8 mouse cellular contexts compared by ENCODE assay signal in the genomic region with DNA sequence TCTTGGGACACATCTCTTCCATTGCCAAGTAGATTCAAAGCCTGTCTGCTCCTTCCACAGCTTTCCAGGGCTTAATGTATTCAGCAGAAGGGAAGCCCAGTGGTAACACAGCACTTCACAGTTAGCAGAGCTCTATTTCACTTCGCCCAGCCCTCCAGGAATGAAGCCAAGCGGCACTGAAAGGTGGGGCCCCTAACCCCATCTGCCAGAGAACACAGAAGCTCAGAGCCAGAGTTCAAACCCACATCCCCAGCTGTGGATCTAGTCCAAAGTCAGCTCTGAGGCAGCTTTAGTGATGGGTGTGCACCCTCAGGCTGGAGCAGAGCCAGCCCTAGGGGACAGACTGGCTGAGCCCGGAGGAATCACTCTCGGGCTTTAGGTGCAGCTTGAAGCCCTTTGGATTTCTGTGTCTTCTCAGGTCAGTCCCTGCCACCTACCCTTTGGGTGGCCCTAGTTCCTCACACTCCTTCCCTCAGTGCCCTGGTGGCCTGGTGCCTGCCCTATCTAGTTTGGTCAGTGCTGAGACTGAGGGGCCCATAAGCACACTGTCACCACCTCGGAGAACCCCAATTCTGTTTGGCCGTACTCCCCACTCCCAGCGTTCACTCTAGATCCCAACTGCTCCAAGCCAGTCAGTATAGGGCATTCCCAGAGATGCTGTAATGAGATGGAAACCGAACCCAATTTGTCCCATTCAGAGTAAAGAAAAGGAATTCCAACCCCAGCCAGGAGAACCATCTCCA. TPM values are rescaled to one million over a fixed set of nuclear protein-coding genes. Genes with fewer than 3 reads are reported as not detected.
DNase-seq lines count a peak whose midpoint lies in the region; ATAC-seq and TF ChIP-seq lines count a peak whose summit lies in the region.

No protein-coding gene starts in this region.

- H3K4me2 ChIP-seq in hindbrain, embryonic 11.5 days (replicated peaks; ENCODE audit: low read depth, low read length) = no peak overlapping the region
- H3K4me2 ChIP-seq in forebrain, postnatal 0 days (ENCODE audit: low read depth) = no peak overlapping the region
- no peak overlapping the region for H3K4me2 ChIP-seq in hindbrain, embryonic 14.5 days (replicated peaks)
- H3K4me2 ChIP-seq in lung, embryonic 16.5 days (ENCODE audit: low read depth, low read length) = no peak overlapping the region

- WGBS in hindbrain, embryonic 10.5 days = 81% methylated on average over 8 of the region's 8 CpGs
- WGBS in hindbrain, embryonic 11.5 days = 80% methylated on average over 8 of the region's 8 CpGs
- WGBS in forebrain, postnatal 0 days = 62% methylated on average over 8 of the region's 8 CpGs
- 71% methylated on average over 8 of the region's 8 CpGs for WGBS in hindbrain, embryonic 14.5 days
- 42% methylated on average over 8 of the region's 8 CpGs for WGBS in lung, embryonic 16.5 days

- H3K9me3 ChIP-seq in hindbrain, embryonic 10.5 days = no peaks in the 10 kb centered on the region
- no peaks in the 10 kb centered on the region for H3K9me3 ChIP-seq in hindbrain, embryonic 11.5 days (ENCODE audit: control insufficient read depth, low read length)
- H3K9me3 ChIP-seq in forebrain, postnatal 0 days (ENCODE audit: low read length) = no peaks in the 10 kb centered on the region
- H3K9me3 ChIP-seq in hindbrain, embryonic 14.5 days (ENCODE audit: control insufficient read depth, low read length) = no peaks in the 10 kb centered on the region
- no peaks in the 10 kb centered on the region for H3K9me3 ChIP-seq in lung, embryonic 16.5 days (ENCODE audit: control insufficient read depth, low read length)

- DNase-seq in hindbrain, embryonic 10.5 days (ENCODE audit: low spot score) = no peak
- DNase-seq in hindbrain, embryonic 11.5 days (ENCODE audit: low spot score) = no peak
- DNase-seq in forebrain, postnatal 0 days = peak; percentile 29
- DNase-seq in hindbrain, embryonic 14.5 days (ENCODE audit: low spot score) = no peak
- no peak for DNase-seq in retina, postnatal 1 day
- DNase-seq in layer of hippocampus, postnatal 14 days (ENCODE audit: low spot score in 2 of 2) = no peak
- DNase-seq in left cerebral cortex, adult 8-10 months (ENCODE audit: low spot score in 2 of 2) = no peak

- H3K4me1 ChIP-seq in hindbrain, embryonic 10.5 days (replicated peaks) = peaks cover 19% of the 10 kb centered on the region
- H3K4me1 ChIP-seq in hindbrain, embryonic 11.5 days (replicated peaks; ENCODE audit: control insufficient read depth, insufficient read depth, low read length) = no peaks in the 10 kb centered on the region
- peaks cover 4% of the 10 kb centered on the region; the same call in 1 of the 2 replicates for H3K4me1 ChIP-seq in forebrain, postnatal 0 days (ENCODE audit: insufficient read depth)
- peaks cover 15% of the 10 kb centered on the region; the same call in 1 of the 2 replicates for H3K4me1 ChIP-seq in hindbrain, embryonic 14.5 days (replicated peaks; ENCODE audit: control insufficient read depth, insufficient read depth, low read length)
- H3K4me1 ChIP-seq in lung, embryonic 16.5 days (replicated peaks; ENCODE audit: control insufficient read depth, insufficient read depth, low read length) = peaks cover 29% of the 10 kb centered on the region

- no peak overlapping the region for H3K9ac ChIP-seq in hindbrain, embryonic 11.5 days (ENCODE audit: low read depth, low read length)
- no peak overlapping the region for H3K9ac ChIP-seq in forebrain, postnatal 0 days
- H3K9ac ChIP-seq in hindbrain, embryonic 14.5 days = no peak overlapping the region
- no peak overlapping the region for H3K9ac ChIP-seq in lung, embryonic 16.5 days (ENCODE audit: low read length)

- ATAC-seq in hindbrain, embryonic 11.5 days (ENCODE audit: low FRiP score) = no peak
- ATAC-seq in forebrain, postnatal 0 days = peak; percentile 32
- ATAC-seq in hindbrain, embryonic 14.5 days (ENCODE audit: low FRiP score) = peak; percentile 62; the same call in 1 of the 2 replicates
- peak; percentile 53 for ATAC-seq in lung, embryonic 16.5 days (ENCODE audit: low read depth)

- H3K27me3 ChIP-seq in hindbrain, embryonic 10.5 days (ENCODE audit: insufficient read depth, poor library complexity, severe bottlenecking) = 0 out of 2 replicates have a peak, but pooled peaks cover 5% of the 10 kb centered on the region
- no peaks in the 10 kb centered on the region for H3K27me3 ChIP-seq in hindbrain, embryonic 11.5 days (ENCODE audit: control insufficient read depth, insufficient read depth, low read length)
- no peaks in the 10 kb centered on the region for H3K27me3 ChIP-seq in forebrain, postnatal 0 days (ENCODE audit: insufficient read depth, low read length)
- H3K27me3 ChIP-seq in hindbrain, embryonic 14.5 days (ENCODE audit: control insufficient read depth, insufficient read depth, low read length) = no peaks in the 10 kb centered on the region
- H3K27me3 ChIP-seq in lung, embryonic 16.5 days (ENCODE audit: control insufficient read depth, insufficient read depth, low read depth, low read length) = no peaks in the 10 kb centered on the region

- no peak overlapping the region for H3K4me3 ChIP-seq in hindbrain, embryonic 10.5 days
- no peak overlapping the region for H3K4me3 ChIP-seq in hindbrain, embryonic 11.5 days (ENCODE audit: low read depth, low read length)
- no peak overlapping the region for H3K4me3 ChIP-seq in forebrain, postnatal 0 days (ENCODE audit: low read depth, low read length)
- H3K4me3 ChIP-seq in hindbrain, embryonic 14.5 days (replicated peaks; ENCODE audit: low read length) = no peak overlapping the region
- H3K4me3 ChIP-seq in lung, embryonic 16.5 days (ENCODE audit: low read length) = no peak overlapping the region

- TF ChIP-seq CTCF in forebrain, postnatal 0 days (IDR thresholded peaks at IDR 0.05; ENCODE audit: low read depth) = no peak

- H3K36me3 ChIP-seq in hindbrain, embryonic 10.5 days = no peaks in the 10 kb centered on the region
- no peaks in the 10 kb centered on the region for H3K36me3 ChIP-seq in hindbrain, embryonic 11.5 days (ENCODE audit: control insufficient read depth, insufficient read depth, low read length)
- no peaks in the 10 kb centered on the region for H3K36me3 ChIP-seq in forebrain, postnatal 0 days (ENCODE audit: insufficient read depth)
- no peaks in the 10 kb centered on the region for H3K36me3 ChIP-seq in hindbrain, embryonic 14.5 days (replicated peaks; ENCODE audit: control insufficient read depth, insufficient read depth)
- H3K36me3 ChIP-seq in lung, embryonic 16.5 days (ENCODE audit: control insufficient read depth, insufficient read depth, low read length) = no peaks in the 10 kb centered on the region

- H3K27ac ChIP-seq in hindbrain, embryonic 10.5 days = peak overlapping the region; percentile 30; the same call in 1 of the 2 replicates
- no peak overlapping the region for H3K27ac ChIP-seq in hindbrain, embryonic 11.5 days (ENCODE audit: low read depth, low read length)
- H3K27ac ChIP-seq in forebrain, postnatal 0 days (ENCODE audit: low read depth, low read length) = peak overlapping the region; percentile 35; the same call in 1 of the 2 replicates
- peak overlapping the region; percentile 56; the same call in 1 of the 2 replicates for H3K27ac ChIP-seq in hindbrain, embryonic 14.5 days
- H3K27ac ChIP-seq in lung, embryonic 16.5 days (ENCODE audit: low read length) = peak overlapping the region; percentile 76

RNA-seq across cellular contexts. Expression of a gene that starts 34.2 kb away (rescaled TPM):
- 5.8 and 6.0 TPM in 2 replicates for polyA plus RNA-seq in hindbrain, embryonic 10.5 days (2016; fragmentation: Nextera tagmentation; extraction: Ambion mirVana)
- polyA plus RNA-seq in hindbrain, embryonic 11.5 days (2014; fragmentation: Nextera tagmentation; extraction: Ambion mirVana) = 3.1 and 3.3 TPM in 2 replicates
- total RNA-seq in forebrain, postnatal 0 days (2014; rRNA removed) = 3.3 and 6.0 TPM in 2 replicates
- 3.4 and 4.2 TPM in 2 replicates for polyA plus RNA-seq in forebrain, postnatal 0 days (2015; fragmentation: Nextera tagmentation; extraction: Ambion mirVana)
- 5.1 and 7.2 TPM in 2 replicates for polyA plus RNA-seq in hindbrain, embryonic 14.5 days (2014; fragmentation: Nextera tagmentation; extraction: Ambion mirVana)
- polyA plus RNA-seq in lung, embryonic 16.5 days (2015; fragmentation: Nextera tagmentation; extraction: Ambion mirVana) = 6.0 and 6.3 TPM in 2 replicates
- total RNA-seq in layer of hippocampus, postnatal 14 days (2021) = 1 to 10 TPM; 1.9 to 3.2 TPM
- 1 to 10 TPM; 4.1 to 6.4 (median 4.7) TPM for total RNA-seq in left cerebral cortex, adult 8-10 months (2022)
